Mouse (Mus musculus): ENCODE data around the gene Pcnx2. TPM values are rescaled to one million over a fixed set of nuclear protein-coding genes. Genes with fewer than 3 reads are reported as not detected.

Pcnx2 gene
- polyA plus RNA-seq, 1 experiment from 2014 or later = 0.19 TPM

- WGBS = 68% methylated on average over 10 of the region's 10 CpGs
- H3K4me1 ChIP-seq (replicated peaks) = peaks cover 20% of the 10 kb centered on the region
- H3K9ac ChIP-seq (replicated peaks) = no peak overlapping the region
- H3K4me2 ChIP-seq = no peak overlapping the region
- H3K36me3 ChIP-seq = no peaks in the 10 kb centered on the region
- no peak overlapping the region for H3K4me3 ChIP-seq (replicated peaks)
- H3K27ac ChIP-seq = no peak overlapping the region
- H3K27me3 ChIP-seq = peaks cover 41% of the 10 kb centered on the region
- no peaks in the 10 kb centered on the region for H3K9me3 ChIP-seq
- ATAC-seq (ENCODE audit: insufficient number of reproducible peaks, insufficient read depth, low FRiP score, low TSS enrichment, low read depth) = no peak
These were observed 18.9 kb upstream of the Pcnx2 start for GRCm38 (mm10) chr8:125917013-125917412.

GRCm38 (mm10) chr8:125914386-125914785, 16.3 kb upstream of the Pcnx2 start:
- Histone ChIP-seq H3K4me3 (replicated peaks) (no peak overlapping the region), H3K4me1 (replicated peaks) (peaks cover 22% of the 10 kb centered on the region), H3K9ac (replicated peaks) (no peak overlapping the region), H3K9me3 (no peaks in the 10 kb centered on the region), H3K27ac (no peak overlapping the region), H3K4me2 (no peak overlapping the region), H3K27me3 (peaks cover 67% of the 10 kb centered on the region), H3K36me3 (no peaks in the 10 kb centered on the region)
- 67% methylated on average over 9 of the region's 9 CpGs for WGBS
- no peak for ATAC-seq (ENCODE audit: insufficient number of reproducible peaks, insufficient read depth, low FRiP score, low TSS enrichment, low read depth)

- no peak overlapping the region for H3K4me3 ChIP-seq (replicated peaks)
- peaks cover 79% of the 10 kb centered on the region for H3K27me3 ChIP-seq
- H3K27ac ChIP-seq = no peak overlapping the region
- WGBS = 85% methylated on average over 4 of the region's 4 CpGs
- no peak overlapping the region for H3K4me2 ChIP-seq
- no peaks in the 10 kb centered on the region for H3K9me3 ChIP-seq
- no peak for ATAC-seq (ENCODE audit: insufficient number of reproducible peaks, insufficient read depth, low FRiP score, low TSS enrichment, low read depth)
- peaks cover 20% of the 10 kb centered on the region for H3K4me1 ChIP-seq (replicated peaks)
- H3K9ac ChIP-seq (replicated peaks) = no peak overlapping the region
- H3K36me3 ChIP-seq = no peaks in the 10 kb centered on the region
These were observed 15.1 kb upstream of the Pcnx2 start for GRCm38 (mm10) chr8:125913206-125913605.

GRCm38 (mm10) chr8:125911229-125911580, 13.1 kb upstream of the Pcnx2 start:
- Histone ChIP-seq H3K36me3 (no peaks in the 10 kb centered on the region), H3K4me2 (peak overlapping the region; percentile 100), H3K9ac (replicated peaks) (peak overlapping the region; percentile 54), H3K27me3 (peaks cover 81% of the 10 kb centered on the region), H3K4me3 (replicated peaks) (peak overlapping the region; percentile 60), H3K9me3 (0 out of 2 replicates have a peak, but pooled peaks cover 5% of the 10 kb centered on the region), H3K4me1 (replicated peaks) (peaks cover 20% of the 10 kb centered on the region), H3K27ac (no peak overlapping the region)
- no peak for ATAC-seq (ENCODE audit: insufficient number of reproducible peaks, insufficient read depth, low FRiP score, low TSS enrichment, low read depth)
- 2% methylated on average over 30 of the region's 31 CpGs for WGBS

GRCm38 (mm10) chr8:125910365-125911228, 12.5 kb upstream of the Pcnx2 start, which contains the start of gene Map3k21:
Map3k21 (plus strand) TSS chr8:125910450.
- no peaks in the 10 kb centered on the region for H3K36me3 ChIP-seq
- peak; percentile 28; the same call in 1 of the 2 replicates for ATAC-seq (ENCODE audit: insufficient number of reproducible peaks, insufficient read depth, low FRiP score, low TSS enrichment, low read depth)
- peaks cover 78% of the 10 kb centered on the region for H3K27me3 ChIP-seq
- H3K4me3 ChIP-seq (replicated peaks) = peak within 1 kb of the TSS; percentile 60
- peak within 1 kb of the TSS; percentile 54 for H3K9ac ChIP-seq (replicated peaks)
- peak within 1 kb of the TSS; percentile 100 for H3K4me2 ChIP-seq
- H3K9me3 ChIP-seq = 0 out of 2 replicates have a peak, but pooled peaks cover 5% of the 10 kb centered on the region
- WGBS = under 1% methylated on average over 83 of the region's 93 CpGs
- peaks cover 20% of the 10 kb centered on the region for H3K4me1 ChIP-seq (replicated peaks)
- no peak within 1 kb of the TSS for H3K27ac ChIP-seq

- H3K4me3 ChIP-seq (replicated peaks) = peak overlapping the region; percentile 60
- H3K27ac ChIP-seq = no peak overlapping the region
- H3K36me3 ChIP-seq = no peaks in the 10 kb centered on the region
- peaks cover 75% of the 10 kb centered on the region for H3K27me3 ChIP-seq
- H3K4me2 ChIP-seq = peak overlapping the region; percentile 100
- 0 out of 2 replicates have a peak, but pooled peaks cover 5% of the 10 kb centered on the region for H3K9me3 ChIP-seq
- ATAC-seq (ENCODE audit: insufficient number of reproducible peaks, insufficient read depth, low FRiP score, low TSS enrichment, low read depth) = no peak
- H3K9ac ChIP-seq (replicated peaks) = peak overlapping the region; percentile 54; the same call in 1 of the 2 replicates
- 4% methylated on average over 30 of the region's 30 CpGs for WGBS
- H3K4me1 ChIP-seq (replicated peaks) = peaks cover 20% of the 10 kb centered on the region
These were observed 11.7 kb upstream of the Pcnx2 start for GRCm38 (mm10) chr8:125909661-125910364.

- H3K4me2 ChIP-seq = no peak overlapping the region
These were observed 9.2 kb upstream of the Pcnx2 start for GRCm38 (mm10) chr8:125907311-125907710.

GRCm38 (mm10) chr8:125905341-125905740, 7.2 kb upstream of the Pcnx2 start:
- Histone ChIP-seq H3K4me3 (replicated peaks) (no peak overlapping the region), H3K27ac (no peak overlapping the region), H3K9ac (replicated peaks) (no peak overlapping the region), H3K9me3 (0 out of 2 replicates have a peak, but pooled peaks cover 5% of the 10 kb centered on the region), H3K4me1 (replicated peaks) (peaks cover 11% of the 10 kb centered on the region), H3K4me2 (no peak overlapping the region), H3K27me3 (peaks cover 37% of the 10 kb centered on the region), H3K36me3 (no peaks in the 10 kb centered on the region)
- WGBS = 74% methylated on average over 2 of the region's 2 CpGs
- ATAC-seq (ENCODE audit: insufficient number of reproducible peaks, insufficient read depth, low FRiP score, low TSS enrichment, low read depth) = no peak

More at GRCm38 (mm10) chr8:125907311-125907710, 9.2 kb upstream of the Pcnx2 start:
- no peak overlapping the region for H3K9ac ChIP-seq (replicated peaks)
- no peak for ATAC-seq (ENCODE audit: insufficient number of reproducible peaks, insufficient read depth, low FRiP score, low TSS enrichment, low read depth)
- WGBS = 65% methylated on average over 2 of the region's 2 CpGs
- H3K27me3 ChIP-seq = peaks cover 57% of the 10 kb centered on the region
- H3K36me3 ChIP-seq = no peaks in the 10 kb centered on the region
- no peak overlapping the region for H3K27ac ChIP-seq
- peaks cover 22% of the 10 kb centered on the region for H3K4me1 ChIP-seq (replicated peaks)
- H3K4me3 ChIP-seq (replicated peaks) = no peak overlapping the region
- 0 out of 2 replicates have a peak, but pooled peaks cover 5% of the 10 kb centered on the region for H3K9me3 ChIP-seq

GRCm38 (mm10) chr8:125902521-125902920, 4.4 kb upstream of the Pcnx2 start:
- Histone ChIP-seq H3K9me3 (0 out of 2 replicates have a peak, but pooled peaks cover 5% of the 10 kb centered on the region), H3K9ac (replicated peaks) (no peak overlapping the region), H3K4me1 (replicated peaks) (peaks cover 14% of the 10 kb centered on the region), H3K27me3 (peaks cover 26% of the 10 kb centered on the region), H3K4me3 (replicated peaks) (no peak overlapping the region), H3K27ac (no peak overlapping the region), H3K36me3 (no peaks in the 10 kb centered on the region), H3K4me2 (no peak overlapping the region)
- 60% methylated on average over 3 of the region's 3 CpGs for WGBS
- ATAC-seq (ENCODE audit: insufficient number of reproducible peaks, insufficient read depth, low FRiP score, low TSS enrichment, low read depth) = no peak

GRCm38 (mm10) chr8:125901167-125901566, 3.0 kb upstream of the Pcnx2 start:
- Histone ChIP-seq H3K9ac (replicated peaks) (no peak overlapping the region), H3K9me3 (no peaks in the 10 kb centered on the region), H3K4me1 (replicated peaks) (peaks cover 14% of the 10 kb centered on the region), H3K4me2 (no peak overlapping the region), H3K36me3 (no peaks in the 10 kb centered on the region), H3K4me3 (replicated peaks) (no peak overlapping the region), H3K27me3 (peaks cover 36% of the 10 kb centered on the region), H3K27ac (no peak overlapping the region)
- WGBS = 21% methylated on average over 2 of the region's 2 CpGs
- ATAC-seq (ENCODE audit: insufficient number of reproducible peaks, insufficient read depth, low FRiP score, low TSS enrichment, low read depth) = no peak

- ATAC-seq (ENCODE audit: insufficient number of reproducible peaks, insufficient read depth, low FRiP score, low TSS enrichment, low read depth) = no peak
- peaks cover 35% of the 10 kb centered on the region for H3K27me3 ChIP-seq
- H3K4me2 ChIP-seq = no peak overlapping the region
- no peak overlapping the region for H3K9ac ChIP-seq (replicated peaks)
- no peaks in the 10 kb centered on the region for H3K36me3 ChIP-seq
- H3K4me1 ChIP-seq (replicated peaks) = peaks cover 14% of the 10 kb centered on the region
- H3K4me3 ChIP-seq (replicated peaks) = no peak overlapping the region
- WGBS = under 1% methylated on average over 6 of the region's 6 CpGs
- H3K9me3 ChIP-seq = no peaks in the 10 kb centered on the region
- H3K27ac ChIP-seq = no peak overlapping the region
These were observed 782 bp upstream of the Pcnx2 start for GRCm38 (mm10) chr8:125898899-125899298.
